Mouse (Mus musculus): ENCODE data around the gene Sgms1. TPM values are rescaled to one million over a fixed set of nuclear protein-coding genes. Genes with fewer than 3 reads are reported as not detected.

Sgms1 gene
- polyA plus RNA-seq, 1 experiment from 2014 or later: 36.7 TPM

GRCm38 (mm10) chr19:32347491-32347890 lies 42.0 kb downstream of the Sgms1 start:
- Histone ChIP-seq H3K27ac (peak overlapping the region; percentile 75; the same call in 1 of the 2 replicates), H3K4me3 (no peak overlapping the region), H3K27me3 (no peaks in the 10 kb centered on the region), H3K9me3 (replicated peaks) (no peaks in the 10 kb centered on the region), H3K4me2 (no peak overlapping the region), H3K9ac (no peak overlapping the region), H3K4me1 (replicated peaks) (peaks cover 74% of the 10 kb centered on the region), H3K36me3 (no peaks in the 10 kb centered on the region)
- WGBS: 81% methylated on average over 5 of the region's 5 CpGs
- ATAC-seq (replicated peaks; ENCODE audit: insufficient number of reproducible peaks, insufficient read depth, low FRiP score, low read depth): no peak

- no peak for ATAC-seq (replicated peaks; ENCODE audit: insufficient number of reproducible peaks, insufficient read depth, low FRiP score, low read depth)
- no peaks in the 10 kb centered on the region for H3K36me3 ChIP-seq
- H3K4me2 ChIP-seq: peak overlapping the region; percentile 41; the same call in 1 of the 2 replicates
- 74% methylated on average over 9 of the region's 9 CpGs for WGBS
- H3K4me1 ChIP-seq (replicated peaks): peaks cover 81% of the 10 kb centered on the region
- H3K9me3 ChIP-seq (replicated peaks): no peaks in the 10 kb centered on the region
- H3K27ac ChIP-seq: peak overlapping the region; percentile 91
- no peak overlapping the region for H3K4me3 ChIP-seq
- no peak overlapping the region for H3K9ac ChIP-seq
- no peaks in the 10 kb centered on the region for H3K27me3 ChIP-seq
These were observed 42.7 kb downstream of the Sgms1 start for GRCm38 (mm10) chr19:32346624-32347341.

GRCm38 (mm10) chr19:32346176-32346575 lies 43.3 kb downstream of the Sgms1 start:
- WGBS: 11% methylated on average over 3 of the region's 3 CpGs
- Histone ChIP-seq H3K36me3 (no peaks in the 10 kb centered on the region), H3K4me1 (replicated peaks) (peaks cover 86% of the 10 kb centered on the region), H3K4me2 (peak overlapping the region; percentile 41), H3K27ac (peak overlapping the region; percentile 91), H3K4me3 (no peak overlapping the region), H3K27me3 (no peaks in the 10 kb centered on the region), H3K9ac (0 out of 2 replicates have a peak overlapping the region, but pooled peaks have one; percentile 23), H3K9me3 (replicated peaks) (no peaks in the 10 kb centered on the region)
- ATAC-seq (replicated peaks; ENCODE audit: insufficient number of reproducible peaks, insufficient read depth, low FRiP score, low read depth): peak; percentile 85

GRCm38 (mm10) chr19:32345181-32345745 lies 44.3 kb downstream of the Sgms1 start:
- H3K4me1 ChIP-seq (replicated peaks): peaks cover 91% of the 10 kb centered on the region
- no peaks in the 10 kb centered on the region for H3K36me3 ChIP-seq
- WGBS: 57% methylated on average over 6 of the region's 6 CpGs
- H3K9me3 ChIP-seq (replicated peaks): no peaks in the 10 kb centered on the region
- no peak for ATAC-seq (replicated peaks; ENCODE audit: insufficient number of reproducible peaks, insufficient read depth, low FRiP score, low read depth)
- H3K4me2 ChIP-seq: no peak overlapping the region; the same call in 1 of the 2 replicates
- H3K27me3 ChIP-seq: no peaks in the 10 kb centered on the region
- no peak overlapping the region for H3K4me3 ChIP-seq
- H3K27ac ChIP-seq: peak overlapping the region; percentile 91
- no peak overlapping the region for H3K9ac ChIP-seq

GRCm38 (mm10) chr19:32344738-32345121 lies 44.8 kb downstream of the Sgms1 start:
- H3K36me3 ChIP-seq: no peaks in the 10 kb centered on the region
- H3K9ac ChIP-seq: no peak overlapping the region
- H3K27me3 ChIP-seq: no peaks in the 10 kb centered on the region
- no peaks in the 10 kb centered on the region for H3K9me3 ChIP-seq (replicated peaks)
- 29% methylated on average over 4 of the region's 4 CpGs for WGBS
- ATAC-seq (replicated peaks; ENCODE audit: insufficient number of reproducible peaks, insufficient read depth, low FRiP score, low read depth): no peak
- no peak overlapping the region for H3K4me2 ChIP-seq
- H3K4me3 ChIP-seq: no peak overlapping the region
- H3K27ac ChIP-seq: peak overlapping the region; percentile 91
- H3K4me1 ChIP-seq (replicated peaks): peaks cover 92% of the 10 kb centered on the region

- no peak for ATAC-seq (replicated peaks; ENCODE audit: insufficient number of reproducible peaks, insufficient read depth, low FRiP score, low read depth)
- Histone ChIP-seq H3K4me3 (peak overlapping the region; percentile 9; the same call in 1 of the 2 replicates), H3K4me2 (peak overlapping the region; percentile 47), H3K9me3 (replicated peaks) (no peaks in the 10 kb centered on the region), H3K9ac (0 out of 2 replicates have a peak overlapping the region, but pooled peaks have one; percentile 7), H3K27me3 (no peaks in the 10 kb centered on the region), H3K4me1 (replicated peaks) (peaks cover 91% of the 10 kb centered on the region), H3K36me3 (no peaks in the 10 kb centered on the region), H3K27ac (peak overlapping the region; percentile 68)
- WGBS: 20% methylated on average over 17 of the region's 17 CpGs
These were observed 45.4 kb downstream of the Sgms1 start for GRCm38 (mm10) chr19:32343937-32344737.

- Histone ChIP-seq H3K27me3 (no peaks in the 10 kb centered on the region), H3K9ac (peak overlapping the region; percentile 18; the same call in 1 of the 2 replicates), H3K4me3 (no peak overlapping the region), H3K4me1 (replicated peaks) (peaks cover 81% of the 10 kb centered on the region), H3K27ac (peak overlapping the region; percentile 78), H3K36me3 (no peaks in the 10 kb centered on the region), H3K4me2 (no peak overlapping the region; the same call in 1 of the 2 replicates), H3K9me3 (replicated peaks) (no peaks in the 10 kb centered on the region)
- no peak for ATAC-seq (replicated peaks; ENCODE audit: insufficient number of reproducible peaks, insufficient read depth, low FRiP score, low read depth)
- WGBS: 25% methylated on average over 5 of the region's 5 CpGs
These were observed 47.1 kb downstream of the Sgms1 start for GRCm38 (mm10) chr19:32342436-32342835.

- H3K4me1 ChIP-seq (replicated peaks): peaks cover 69% of the 10 kb centered on the region
These were observed 48.4 kb downstream of the Sgms1 start for GRCm38 (mm10) chr19:32341091-32341490.

GRCm38 (mm10) chr19:32340168-32340567 lies 49.3 kb downstream of the Sgms1 start:
- no peak overlapping the region for H3K4me3 ChIP-seq
- ATAC-seq (replicated peaks; ENCODE audit: insufficient number of reproducible peaks, insufficient read depth, low FRiP score, low read depth): no peak; the same call in 1 of the 2 replicates
- H3K9me3 ChIP-seq (replicated peaks): no peaks in the 10 kb centered on the region
- H3K27me3 ChIP-seq: no peaks in the 10 kb centered on the region
- H3K36me3 ChIP-seq: no peaks in the 10 kb centered on the region
- no peak overlapping the region for H3K4me2 ChIP-seq
- WGBS: 60% methylated on average over 5 of the region's 5 CpGs
- H3K4me1 ChIP-seq (replicated peaks): peaks cover 60% of the 10 kb centered on the region
- H3K9ac ChIP-seq: no peak overlapping the region
- H3K27ac ChIP-seq: peak overlapping the region; percentile 78

More at GRCm38 (mm10) chr19:32341091-32341490, 48.4 kb downstream of the Sgms1 start:
- H3K27me3 ChIP-seq: no peaks in the 10 kb centered on the region
- no peaks in the 10 kb centered on the region for H3K36me3 ChIP-seq
- H3K4me3 ChIP-seq: no peak overlapping the region
- 15% methylated on average over 2 of the region's 2 CpGs for WGBS
- H3K4me2 ChIP-seq: peak overlapping the region; percentile 28; the same call in 1 of the 2 replicates
- H3K9me3 ChIP-seq (replicated peaks): no peaks in the 10 kb centered on the region
- no peak overlapping the region for H3K9ac ChIP-seq
- 0 out of 2 replicates have a peak, but pooled peaks have one; percentile 28 for ATAC-seq (replicated peaks; ENCODE audit: insufficient number of reproducible peaks, insufficient read depth, low FRiP score, low read depth)
- H3K27ac ChIP-seq: peak overlapping the region; percentile 78

GRCm38 (mm10) chr19:32337708-32338107 lies 51.8 kb downstream of the Sgms1 start:
- no peak overlapping the region for H3K4me3 ChIP-seq
- no peak overlapping the region for H3K4me2 ChIP-seq
- H3K9me3 ChIP-seq (replicated peaks): no peaks in the 10 kb centered on the region
- WGBS: 58% methylated on average over 6 of the region's 6 CpGs
- H3K36me3 ChIP-seq: no peaks in the 10 kb centered on the region
- H3K9ac ChIP-seq: no peak overlapping the region
- H3K27ac ChIP-seq: peak overlapping the region; percentile 11; the same call in 1 of the 2 replicates
- peaks cover 48% of the 10 kb centered on the region for H3K4me1 ChIP-seq (replicated peaks)
- ATAC-seq (replicated peaks; ENCODE audit: insufficient number of reproducible peaks, insufficient read depth, low FRiP score, low read depth): no peak
- H3K27me3 ChIP-seq: no peaks in the 10 kb centered on the region

- no peaks in the 10 kb centered on the region for H3K9me3 ChIP-seq (replicated peaks)
- no peaks in the 10 kb centered on the region for H3K36me3 ChIP-seq
- no peak overlapping the region for H3K4me2 ChIP-seq
- H3K9ac ChIP-seq: no peak overlapping the region
- no peak overlapping the region for H3K27ac ChIP-seq
- H3K4me3 ChIP-seq: no peak overlapping the region
- H3K27me3 ChIP-seq: no peaks in the 10 kb centered on the region
- 87% methylated on average over 2 of the region's 2 CpGs for WGBS
- no peak for ATAC-seq (replicated peaks; ENCODE audit: insufficient number of reproducible peaks, insufficient read depth, low FRiP score, low read depth)
- peaks cover 27% of the 10 kb centered on the region for H3K4me1 ChIP-seq (replicated peaks)
These were observed 54.8 kb downstream of the Sgms1 start for GRCm38 (mm10) chr19:32334751-32335150.
